ENCODE assay signal across 24 mouse cellular contexts in the genomic region with DNA sequence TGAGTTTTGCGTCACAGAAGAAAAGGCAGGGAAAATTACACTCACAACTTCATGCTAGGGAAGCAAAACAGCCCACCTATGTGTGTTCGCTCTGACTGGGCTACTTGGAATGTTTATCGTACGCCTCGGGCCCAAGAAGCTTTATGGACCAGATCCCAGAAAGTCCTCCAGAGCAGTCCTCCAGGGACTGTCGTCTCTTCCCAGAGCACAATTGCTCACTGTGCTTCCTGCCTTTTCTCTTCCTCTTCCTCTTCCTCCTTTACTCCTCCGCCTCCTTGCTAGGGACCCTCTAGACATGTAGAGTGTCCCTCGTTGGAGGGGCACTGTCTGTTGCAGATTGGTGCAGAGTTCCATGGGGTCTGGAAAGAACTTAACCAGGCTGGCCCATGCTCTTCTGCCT.
DNase-seq lines count a peak whose midpoint lies in the region; ATAC-seq and TF ChIP-seq lines count a peak whose summit lies in the region.
"Had no signal": no experiment of that assay in that cellular context is flagged by ENCODE, and none has a peak within 500 bp of the region (broad histone marks: within the 10 kb centered on the region; RNA-seq: fewer than 3 reads in every experiment).

No protein-coding gene starts in this region.

- H3K4me3 ChIP-seq in gastrocnemius, adult 2 months = no peak overlapping the region
- no peak overlapping the region for H3K4me3 ChIP-seq in heart, adult 2 months
- H3K4me3 ChIP-seq in heart, embryonic 12.5 days = no peak overlapping the region
- H3K4me3 ChIP-seq in brown adipose tissue, adult 24 weeks (ENCODE audit: insufficient read depth, low read depth, low read length) = no peak overlapping the region
- H3K4me3 ChIP-seq: embryonic facial prominence, embryonic 12.5 days; embryonic facial prominence, embryonic 15.5 days; heart, embryonic 10.5 days had no signal

- no peak overlapping the region for H3K4me2 ChIP-seq in heart, embryonic 12.5 days
- H3K4me2 ChIP-seq: embryonic facial prominence, embryonic 12.5 days; embryonic facial prominence, embryonic 15.5 days; hindbrain, embryonic 14.5 days had no signal

- H3K9me3 ChIP-seq in heart, embryonic 12.5 days (replicated peaks) = peaks cover 3% of the 10 kb centered on the region
- H3K9me3 ChIP-seq: embryonic facial prominence, embryonic 12.5 days; heart, embryonic 10.5 days had no signal

- no peak for ATAC-seq in heart, embryonic 12.5 days (ENCODE audit: insufficient number of reproducible peaks, low FRiP score)
- ATAC-seq: activated CD4-positive, CD25-positive, alpha-beta regulatory T cell, adult 4 months; forebrain, embryonic 14.5 days; forebrain, postnatal 0 days; hindbrain, postnatal 0 days; inflammation-experienced regulatory T-cells, adult 6 months; intestine, embryonic 16.5 days had no signal

- no peak for DNase-seq in gastrocnemius, adult 2 months
- no peak for DNase-seq in gastrocnemius, postnatal 10 days
- no peak for DNase-seq in heart, adult 2 months
- no peak for DNase-seq in adrenal gland, postnatal 36 days
- DNase-seq: adrenal gland, adult 8-10 months; adrenal gland, postnatal 25 days; cerebellum, adult 18-20 months; cerebellum, adult 9-10 months; cerebellum, postnatal 14 days; forebrain, postnatal 0 days; gastrocnemius, postnatal 36 days; heart, postnatal 4 days; kidney, adult 18-20 months had no signal

- no peak overlapping the region for H3K9ac ChIP-seq in heart, adult 2 months (ENCODE audit: low read depth, low read length)
- H3K9ac ChIP-seq in heart, embryonic 12.5 days = no peak overlapping the region
- H3K9ac ChIP-seq: embryonic facial prominence, embryonic 12.5 days; embryonic facial prominence, embryonic 15.5 days; forebrain, postnatal 0 days; hindbrain, embryonic 14.5 days had no signal

- WGBS in heart, adult 2 months = 32% methylated on average over 8 of the region's 8 CpGs
- WGBS in heart, embryonic 12.5 days = 76% methylated on average over 8 of the region's 8 CpGs

- no peaks in the 10 kb centered on the region for H3K27me3 ChIP-seq in heart, adult 2 months (ENCODE audit: control insufficient read depth, insufficient read depth, low read length)
- H3K27me3 ChIP-seq in heart, embryonic 12.5 days (replicated peaks) = peaks cover 7% of the 10 kb centered on the region; the same call in 1 of the 2 replicates
- H3K27me3 ChIP-seq: embryonic facial prominence, embryonic 12.5 days; embryonic facial prominence, embryonic 15.5 days had no signal

- no peaks in the 10 kb centered on the region for H3K36me3 ChIP-seq in heart, adult 2 months (ENCODE audit: control insufficient read depth, insufficient read depth, low read length)
- no peaks in the 10 kb centered on the region for H3K36me3 ChIP-seq in heart, embryonic 12.5 days
- H3K36me3 ChIP-seq: embryonic facial prominence, embryonic 12.5 days; embryonic facial prominence, embryonic 15.5 days; heart, embryonic 10.5 days had no signal

- 0 out of 2 replicates have a peak, but pooled peaks have one; percentile 26 for TF ChIP-seq EP300 in heart, adult 2 months (IDR thresholded peaks at IDR 0.05; ENCODE audit: insufficient read depth, low read depth, low read length)

- no peak for TF ChIP-seq POLR2A in heart, adult 2 months (IDR thresholded peaks at IDR 0.05; ENCODE audit: insufficient read depth, low read depth, low read length)

- no peaks in the 10 kb centered on the region for H3K79me2 ChIP-seq in heart, adult 2 months (replicated peaks; ENCODE audit: control insufficient read depth, insufficient read depth, low read length)

- intact Hi-C loops in gastrocnemius, adult 2 months (cut with DNase I) = no loop called here
- intact Hi-C loops in heart, adult 2 months (cut with DNase I) = no loop called here

- H3K27ac ChIP-seq in gastrocnemius, adult 2 months = peak overlapping the region; percentile 54
- H3K27ac ChIP-seq in heart, adult 2 months = peak overlapping the region; percentile 24
- no peak overlapping the region for H3K27ac ChIP-seq in heart, embryonic 12.5 days (ENCODE audit: poor library complexity, severe bottlenecking)
- H3K27ac ChIP-seq in brown adipose tissue, adult 24 weeks (replicated peaks; ENCODE audit: low read depth, low read length) = peak overlapping the region; percentile 20
- H3K27ac ChIP-seq: embryonic facial prominence, embryonic 12.5 days; embryonic facial prominence, embryonic 15.5 days; heart, embryonic 10.5 days; hindbrain, embryonic 14.5 days; hindbrain, postnatal 0 days had no signal

- TF ChIP-seq CTCF in gastrocnemius, adult 2 months (IDR thresholded peaks at IDR 0.05) = no peak
- TF ChIP-seq CTCF in heart, adult 2 months (IDR thresholded peaks at IDR 0.05) = no peak

- H3K4me1 ChIP-seq in heart, adult 2 months (ENCODE audit: control insufficient read depth, insufficient read depth, low read length) = peaks cover 10% of the 10 kb centered on the region
- H3K4me1 ChIP-seq in heart, embryonic 12.5 days (replicated peaks) = no peaks in the 10 kb centered on the region
- peaks cover 16% of the 10 kb centered on the region for H3K4me1 ChIP-seq in brown adipose tissue, adult 24 weeks (ENCODE audit: control insufficient read depth, insufficient read depth, insufficient read length, low read length)
- H3K4me1 ChIP-seq: heart, embryonic 10.5 days had no signal
